In genomic region chr4:133129391-133129790, GRCm38 (mm10) we compare ENCODE assay signal across 8 mouse cellular contexts. TPM values are rescaled to one million over a fixed set of nuclear protein-coding genes. Genes with fewer than 3 reads are reported as not detected.
DNase-seq lines count a peak whose midpoint lies in the region; ATAC-seq and TF ChIP-seq lines count a peak whose summit lies in the region.

No protein-coding gene starts in this region.

- H3K9me3 ChIP-seq in ES-Bruce4 (replicated peaks; ENCODE audit: control insufficient read depth, insufficient read depth, low read length, poor library complexity, severe bottlenecking), result peaks cover 2% of the 10 kb centered on the region; the same call in 1 of the 2 replicates
- 0 out of 2 replicates have a peak, but pooled peaks cover under 1% of the 10 kb centered on the region for H3K9me3 ChIP-seq in forebrain, postnatal 0 days (ENCODE audit: low read length)
- no peaks in the 10 kb centered on the region for H3K9me3 ChIP-seq in liver, embryonic 15.5 days (replicated peaks)

- no peaks in the 10 kb centered on the region for H3K36me3 ChIP-seq in ES-Bruce4 (ENCODE audit: control insufficient read depth, insufficient read depth, low read length, poor library complexity, severe bottlenecking)
- no peaks in the 10 kb centered on the region for H3K36me3 ChIP-seq in forebrain, postnatal 0 days (ENCODE audit: insufficient read depth)
- peaks cover 8% of the 10 kb centered on the region; the same call in 1 of the 2 replicates for H3K36me3 ChIP-seq in liver, embryonic 15.5 days (replicated peaks)

- H3K27me3 ChIP-seq in ES-Bruce4 (ENCODE audit: control insufficient read depth, insufficient read depth, low read length, poor library complexity, severe bottlenecking), result no peaks in the 10 kb centered on the region
- H3K27me3 ChIP-seq in forebrain, postnatal 0 days (ENCODE audit: insufficient read depth, low read length), result no peaks in the 10 kb centered on the region
- no peaks in the 10 kb centered on the region for H3K27me3 ChIP-seq in liver, embryonic 15.5 days

- TF ChIP-seq POLR2A in ES-Bruce4 (IDR thresholded peaks at IDR 0.05; ENCODE audit: insufficient read depth, low read length), result no peak

- peak overlapping the region; percentile 83 for H3K4me3 ChIP-seq in ES-Bruce4 (ENCODE audit: low read depth, low read length)
- peak overlapping the region; percentile 94; the same call in 1 of the 2 replicates for H3K4me3 ChIP-seq in forebrain, postnatal 0 days (ENCODE audit: low read depth, low read length)
- peak overlapping the region; percentile 98 for H3K4me3 ChIP-seq in liver, embryonic 15.5 days (replicated peaks)

- H3K27ac ChIP-seq in ES-Bruce4 (ENCODE audit: insufficient read depth, low read length), result peak overlapping the region; percentile 68
- H3K27ac ChIP-seq in forebrain, postnatal 0 days (ENCODE audit: low read depth, low read length), result no peak overlapping the region
- H3K27ac ChIP-seq in liver, embryonic 15.5 days (replicated peaks), result peak overlapping the region; percentile 80

- peak overlapping the region; percentile 81 for H3K4me2 ChIP-seq in forebrain, postnatal 0 days (ENCODE audit: low read depth)
- H3K4me2 ChIP-seq in liver, embryonic 15.5 days, result peak overlapping the region; percentile 74

- TF ChIP-seq CTCF in ES-Bruce4 (IDR thresholded peaks at IDR 0.05; ENCODE audit: low read depth, low read length), result no peak
- no peak for TF ChIP-seq CTCF in forebrain, postnatal 0 days (IDR thresholded peaks at IDR 0.05; ENCODE audit: low read depth)

- DNase-seq in gastrocnemius, postnatal 25 days, result peak; percentile 26
- DNase-seq in gastrocnemius, adult 18-20 months (ENCODE audit: low spot score), result no peak
- DNase-seq in forebrain, postnatal 0 days, result no peak
- peak; percentile 62 for DNase-seq in thymus, postnatal 14 days
- DNase-seq in Muller cell, postnatal 12 days (ENCODE audit: inconsistent ontology term), result no peak
- DNase-seq in cerebellum, adult 8-10 months, result no peak

- peak overlapping the region; percentile 72 for H3K9ac ChIP-seq in ES-Bruce4 (ENCODE audit: low read depth, poor library complexity, severe bottlenecking)
- H3K9ac ChIP-seq in forebrain, postnatal 0 days, result no peak overlapping the region
- peak overlapping the region; percentile 61 for H3K9ac ChIP-seq in liver, embryonic 15.5 days

- no peak for ATAC-seq in forebrain, postnatal 0 days
- no peak for ATAC-seq in liver, embryonic 15.5 days (ENCODE audit: insufficient read depth)

- H3K4me1 ChIP-seq in ES-Bruce4 (ENCODE audit: control insufficient read depth, insufficient read depth, low read length), result peaks cover 2% of the 10 kb centered on the region
- H3K4me1 ChIP-seq in forebrain, postnatal 0 days (ENCODE audit: insufficient read depth), result 0 out of 2 replicates have a peak, but pooled peaks cover 11% of the 10 kb centered on the region
- peaks cover 27% of the 10 kb centered on the region for H3K4me1 ChIP-seq in liver, embryonic 15.5 days (replicated peaks)

- no peak for TF ChIP-seq EP300 in ES-Bruce4 (IDR thresholded peaks at IDR 0.05; ENCODE audit: insufficient read depth, low read depth, low read length)

- WGBS in forebrain, postnatal 0 days, result 32% methylated on average over 11 of the region's 11 CpGs
- 63% methylated on average over 11 of the region's 11 CpGs for WGBS in liver, embryonic 15.5 days (ENCODE audit: insufficient replicate concordance)

RNA-seq across cellular contexts. Expression of gene Wasf2, which starts 0.9 kb away (rescaled TPM):
- total RNA-seq in gastrocnemius, postnatal 25 days (2021), result 10 to 100 TPM; 33.8 to 39.7 TPM
- 10 to 100 TPM; 29.1 to 33.3 TPM for total RNA-seq in gastrocnemius, adult 18-20 months (2021)
- polyA plus RNA-seq in ES-Bruce4 (2011; ENCODE audit: insufficient read depth, insufficient read length, low read depth, missing spikeins), result 102 and 103 TPM in 2 replicates
- total RNA-seq in forebrain, postnatal 0 days (2014; rRNA removed), result 8.1 and 11.3 TPM in 2 replicates
- 15.7 and 24.1 TPM in 2 replicates for polyA plus RNA-seq in forebrain, postnatal 0 days (2015; fragmentation: Nextera tagmentation; extraction: Ambion mirVana)
- polyA plus RNA-seq in liver, embryonic 15.5 days (2015; fragmentation: Nextera tagmentation; extraction: Ambion mirVana), result 44.0 and 52.0 TPM in 2 replicates

Comparison
In these comparisons a context has a peak if more than half of its experiments do, and no peak if none do; other contexts are left out.
1. DNase-seq: peak in gastrocnemius, postnatal 25 days (single experiment) and thymus, postnatal 14 days (single experiment); none in gastrocnemius, adult 18-20 months (single experiment), forebrain, postnatal 0 days (single experiment), Muller cell, postnatal 12 days (single experiment) and cerebellum, adult 8-10 months (single experiment).
2. Peak in every context shown above with its lines, with median percentiles within 50 percentile points of each other: H3K4me3 ChIP-seq.